Mouse (Mus musculus) stomach, postnatal 0 days (tissue): Measurements from ENCODE around the gene Txk.

Source experiments
- CTCF ChIP-seq: IDR thresholded peaks from 2 replicates; pipeline ENCODE4 v1.5.1; 2016; ENCODE audit warnings: antibody characterized with exemption, low read depth, mild to moderate bottlenecking, moderate library complexity
- EP300 ChIP-seq: optimal IDR thresholded peaks from 2 replicates; pipeline ENCODE3; 2016; ENCODE audit warnings: antibody characterized with exemption

GRCm38 (mm10) chr5:72781776-72782175, 29.2 kb upstream of the Txk start:
- TF ChIP-seq CTCF (no peak), EP300 (no peak)
